Mouse (Mus musculus) layer of hippocampus, adult 2 months (tissue): Measurements from ENCODE around the gene Gm17334. TPM values are rescaled to one million over a fixed set of nuclear protein-coding genes. Genes with fewer than 3 reads are reported as not detected.

ENCODE experiments used
- DNase-seq, 2 experiments: peaks; one replicate each; pipeline ENCODE4 v3.0.0; 2022; ENCODE audit warnings: low spot score in 2 of 2
- H3K27ac ChIP-seq: fragments of 200-600 bp; 2 replicates; pipeline ENCODE4 v1.8.1; 2022
- H3K4me3 ChIP-seq: fragments of 200-600 bp; 2 replicates; pipeline ENCODE4 v1.8.1; 2022; ENCODE audit warnings: mild to moderate bottlenecking
- CTCF ChIP-seq: fragments of 200-600 bp; conservative IDR thresholded peaks from 2 replicates; pipeline ENCODE4 v1.8.1; 2022; ENCODE audit warnings: antibody characterized with exemption, mild to moderate bottlenecking, moderate library complexity
- total RNA-seq, 2 experiments: library from RNA; stranded (reverse); gene quantifications; 2 replicates each; pipeline ENCODE4 v1.2.3; 2021

Gene Gm17334
- total RNA-seq, 2 experiments from 2014 or later: 1.1 to 1.6 TPM

- TF ChIP-seq CTCF: no peak
- no peak for DNase-seq
- no peak overlapping the region for H3K4me3 ChIP-seq
Measured at GRCm38 (mm10) chr11:53805786-53806185, 32.8 kb upstream of the Gm17334 start.

DNA sequence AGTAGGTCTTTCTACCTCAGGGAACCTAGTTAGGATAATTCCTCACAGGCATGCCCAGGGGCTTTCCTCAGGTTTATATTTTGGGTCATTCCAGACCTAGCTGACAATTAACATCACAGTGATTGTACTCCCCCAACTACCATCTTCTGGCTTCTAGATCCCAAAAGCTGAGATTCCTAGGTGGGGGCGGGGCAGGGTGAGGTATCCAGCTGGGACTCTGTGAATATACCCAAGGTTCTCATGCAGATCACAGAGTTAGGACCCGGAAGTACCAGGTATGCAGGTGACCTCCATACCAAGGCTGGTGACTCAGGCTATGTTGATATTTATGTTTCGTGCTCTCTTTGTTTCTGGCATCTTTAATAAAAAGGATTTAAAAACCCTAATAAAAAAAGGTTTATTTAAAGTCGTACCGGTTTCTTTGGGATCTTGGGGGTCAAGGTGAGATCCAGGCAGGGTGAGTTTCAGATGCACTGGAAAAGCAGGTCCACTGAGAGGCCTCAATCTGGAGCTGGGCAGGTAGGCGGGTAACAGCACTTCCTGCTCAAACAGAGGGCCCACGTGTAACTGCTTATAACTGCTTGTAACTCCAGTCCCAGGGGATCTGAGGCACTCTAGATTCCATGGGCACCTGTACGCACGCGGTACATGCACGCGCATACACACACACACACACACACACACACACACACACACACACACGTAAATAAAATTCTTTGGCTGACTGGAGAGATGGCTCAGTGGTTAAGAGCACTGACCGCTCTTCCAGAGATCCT is 31.8 kb upstream of the Gm17334 start:
- no peak for DNase-seq
- no peak for TF ChIP-seq CTCF
- Histone ChIP-seq H3K4me3 (no peak overlapping the region), H3K27ac (no peak overlapping the region)

More at GRCm38 (mm10) chr11:53805786-53806185, 32.8 kb upstream of the Gm17334 start:
- H3K27ac ChIP-seq: no peak overlapping the region

GRCm38 (mm10) chr11:53803494-53803893 is 30.5 kb upstream of the Gm17334 start:
- no peak overlapping the region for H3K27ac ChIP-seq
- no peak for TF ChIP-seq CTCF
- no peak overlapping the region for H3K4me3 ChIP-seq
- DNase-seq: no peak

- H3K27ac ChIP-seq: no peak overlapping the region
- TF ChIP-seq CTCF: no peak
- no peak for DNase-seq
- H3K4me3 ChIP-seq: no peak overlapping the region
Measured at GRCm38 (mm10) chr11:53803093-53803492, 30.1 kb upstream of the Gm17334 start.

GRCm38 (mm10) chr11:53800975-53801374 is 28.0 kb upstream of the Gm17334 start:
- Histone ChIP-seq H3K27ac (no peak overlapping the region), H3K4me3 (no peak overlapping the region)
- TF ChIP-seq CTCF: no peak
- DNase-seq: no peak

- Histone ChIP-seq H3K27ac (no peak overlapping the region), H3K4me3 (no peak overlapping the region)
- TF ChIP-seq CTCF: no peak
- no peak for DNase-seq
Measured at GRCm38 (mm10) chr11:53800036-53800435, 27.0 kb upstream of the Gm17334 start.

DNA sequence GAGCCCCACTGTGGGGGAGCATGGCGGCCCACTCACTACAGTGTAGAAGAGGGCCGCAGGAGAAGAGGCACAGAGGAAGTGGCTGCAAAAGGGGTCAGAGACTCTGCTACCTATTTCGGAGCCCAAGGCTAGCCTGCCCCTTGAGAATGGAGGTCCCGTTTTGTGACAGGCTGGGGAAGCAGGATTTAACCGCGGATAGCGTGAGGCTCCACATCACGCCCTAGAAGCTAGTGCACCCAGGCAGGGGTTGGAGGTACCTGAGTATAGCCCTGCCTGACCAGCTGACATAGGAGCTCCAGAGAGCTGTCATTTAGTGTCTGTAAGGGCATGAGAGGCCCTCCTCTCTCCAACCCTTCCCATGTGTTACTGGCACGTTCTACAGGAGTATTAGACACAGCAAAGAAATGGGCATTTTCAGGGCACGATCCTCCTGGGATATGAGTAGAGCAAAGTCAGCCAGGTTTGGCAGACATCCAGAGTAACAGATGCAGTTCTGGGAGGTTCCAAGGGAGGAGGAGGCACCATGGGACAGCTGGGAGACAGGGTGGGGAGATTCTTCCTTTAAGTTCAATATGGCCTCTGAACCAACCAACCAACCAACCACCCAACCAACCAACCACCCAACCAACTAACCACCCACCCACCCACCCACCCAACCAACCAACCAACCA is 25.2 kb upstream of the Gm17334 start:
- H3K27ac ChIP-seq: peak overlapping the region; percentile 23; the same call in 1 of the 2 replicates
- no peak overlapping the region for H3K4me3 ChIP-seq
- TF ChIP-seq CTCF: no peak
- peak in 1 of 2 experiments; percentile 31 for DNase-seq

DNA sequence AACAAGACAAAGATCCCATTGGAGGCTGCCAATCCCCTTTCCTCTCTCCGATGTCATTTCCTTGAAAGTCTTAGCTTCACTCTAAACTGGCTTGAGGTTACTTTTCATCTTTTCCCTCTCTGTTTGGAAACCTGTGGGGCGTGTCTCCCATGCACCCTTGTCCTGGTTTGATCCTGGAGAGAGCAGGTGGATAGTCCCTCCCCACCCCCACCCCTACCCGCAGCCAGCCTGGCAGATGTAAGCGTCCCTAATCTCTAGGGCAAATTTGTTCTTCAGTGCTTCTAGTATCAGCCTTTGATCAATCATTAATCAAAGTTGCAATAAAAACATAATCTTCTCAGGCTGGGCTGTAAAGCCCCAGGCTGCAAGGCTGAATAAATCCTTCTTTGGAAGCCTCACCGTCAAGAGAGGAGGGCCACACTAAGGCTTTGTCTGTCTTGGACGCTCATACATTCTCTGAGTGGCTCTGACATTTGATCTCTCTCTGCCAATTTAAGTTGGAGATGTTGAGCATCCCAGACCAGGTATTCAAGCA is 24.5 kb upstream of the Gm17334 start:
- Histone ChIP-seq H3K4me3 (no peak overlapping the region), H3K27ac (peak overlapping the region; percentile 85; the same call in 1 of the 2 replicates)
- no peak for DNase-seq
- TF ChIP-seq CTCF: no peak

DNA sequence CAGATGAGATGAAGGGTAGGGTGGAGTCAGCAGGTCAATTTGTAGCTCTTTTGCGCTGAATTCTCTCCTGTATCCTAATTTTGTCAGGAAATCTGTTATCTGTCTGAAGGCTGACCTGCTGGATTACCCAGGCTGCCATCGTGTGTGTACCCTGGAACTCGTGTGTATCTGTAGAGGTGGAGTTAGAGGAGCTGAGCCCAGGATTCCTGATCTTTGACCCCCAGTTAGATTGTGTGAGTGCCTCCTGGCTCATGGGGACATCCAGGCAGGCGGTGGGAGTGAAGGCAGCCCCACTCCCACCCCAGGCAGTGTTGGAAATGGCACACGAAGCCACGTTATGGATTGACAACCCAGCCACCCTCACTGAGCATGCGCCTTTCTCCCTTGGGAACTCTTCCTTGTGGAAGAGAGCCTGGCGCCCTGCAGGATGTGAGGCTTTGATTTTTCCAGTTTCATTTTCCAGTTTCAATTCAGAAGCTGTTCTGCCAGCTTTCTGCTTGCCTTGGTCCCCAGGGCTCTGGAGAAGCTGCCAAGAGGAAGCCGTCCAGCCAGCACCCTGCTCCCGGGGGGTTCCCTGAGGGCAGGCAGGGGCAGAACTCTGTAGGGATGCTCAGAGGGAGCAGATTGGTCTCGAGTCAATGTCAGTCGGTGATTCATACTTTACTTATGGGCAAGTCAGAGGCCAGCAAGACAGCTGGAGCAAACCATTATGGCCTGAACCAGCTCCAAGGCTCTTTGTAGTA is 23.6 kb upstream of the Gm17334 start:
- peak; percentile 14 to 29 for DNase-seq
- H3K4me3 ChIP-seq: no peak overlapping the region; the same call in 1 of the 2 replicates
- peak overlapping the region; percentile 85 for H3K27ac ChIP-seq
- no peak for TF ChIP-seq CTCF

DNA sequence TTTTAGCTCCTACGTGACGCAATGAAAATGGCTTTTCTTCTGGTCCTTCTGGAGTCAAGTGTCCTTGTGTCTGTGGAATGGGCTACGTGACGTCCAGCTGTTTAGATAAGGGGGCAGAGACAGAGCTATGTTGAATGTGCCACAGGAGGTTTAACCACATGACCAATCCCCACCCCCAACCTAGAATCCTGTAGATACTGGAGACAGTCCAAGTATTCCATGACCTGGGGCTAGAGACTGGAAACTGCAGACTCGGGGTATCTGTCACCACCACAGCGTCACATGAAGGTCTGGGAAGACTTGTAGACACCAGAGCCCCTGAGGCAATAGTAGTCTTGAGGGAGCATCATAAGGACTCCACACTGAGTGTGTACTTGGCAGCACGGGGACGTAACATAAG is 22.8 kb upstream of the Gm17334 start:
- TF ChIP-seq CTCF: no peak
- Histone ChIP-seq H3K4me3 (no peak overlapping the region), H3K27ac (no peak overlapping the region)
- no peak for DNase-seq

GRCm38 (mm10) chr11:53794671-53795557 is 21.9 kb upstream of the Gm17334 start:
- 0 out of 2 replicates have a peak, but pooled peaks have one; percentile 10 for TF ChIP-seq CTCF
- DNase-seq: no peak
- H3K4me3 ChIP-seq: no peak overlapping the region
- H3K27ac ChIP-seq: peak overlapping the region; percentile 46; the same call in 1 of the 2 replicates

- H3K27ac ChIP-seq: peak overlapping the region; percentile 46; the same call in 1 of the 2 replicates
- no peak overlapping the region for H3K4me3 ChIP-seq
- no peak for DNase-seq
- no peak for TF ChIP-seq CTCF
Measured at GRCm38 (mm10) chr11:53794015-53794414, 21.0 kb upstream of the Gm17334 start.
